Mouse (Mus musculus) mammary gland, adult 2 months (tissue): ENCODE data around the gene Stard3. TPM values are rescaled to one million over a fixed set of nuclear protein-coding genes. Genes with fewer than 3 reads are reported as not detected.

Experiments used
- polyA plus RNA-seq: library from polyadenylated mRNA; depleted of rRNA; stranded (reverse); fragments of >200 nt; gene quantifications from 2 replicates; pipeline ENCODE4 v1.2.3, GENCODE M21; 2012; ENCODE audit warnings: low replicate concordance; rRNA removed

Gene Stard3
- 88.0 and 123 TPM in 2 replicates for polyA plus RNA-seq

DNA sequence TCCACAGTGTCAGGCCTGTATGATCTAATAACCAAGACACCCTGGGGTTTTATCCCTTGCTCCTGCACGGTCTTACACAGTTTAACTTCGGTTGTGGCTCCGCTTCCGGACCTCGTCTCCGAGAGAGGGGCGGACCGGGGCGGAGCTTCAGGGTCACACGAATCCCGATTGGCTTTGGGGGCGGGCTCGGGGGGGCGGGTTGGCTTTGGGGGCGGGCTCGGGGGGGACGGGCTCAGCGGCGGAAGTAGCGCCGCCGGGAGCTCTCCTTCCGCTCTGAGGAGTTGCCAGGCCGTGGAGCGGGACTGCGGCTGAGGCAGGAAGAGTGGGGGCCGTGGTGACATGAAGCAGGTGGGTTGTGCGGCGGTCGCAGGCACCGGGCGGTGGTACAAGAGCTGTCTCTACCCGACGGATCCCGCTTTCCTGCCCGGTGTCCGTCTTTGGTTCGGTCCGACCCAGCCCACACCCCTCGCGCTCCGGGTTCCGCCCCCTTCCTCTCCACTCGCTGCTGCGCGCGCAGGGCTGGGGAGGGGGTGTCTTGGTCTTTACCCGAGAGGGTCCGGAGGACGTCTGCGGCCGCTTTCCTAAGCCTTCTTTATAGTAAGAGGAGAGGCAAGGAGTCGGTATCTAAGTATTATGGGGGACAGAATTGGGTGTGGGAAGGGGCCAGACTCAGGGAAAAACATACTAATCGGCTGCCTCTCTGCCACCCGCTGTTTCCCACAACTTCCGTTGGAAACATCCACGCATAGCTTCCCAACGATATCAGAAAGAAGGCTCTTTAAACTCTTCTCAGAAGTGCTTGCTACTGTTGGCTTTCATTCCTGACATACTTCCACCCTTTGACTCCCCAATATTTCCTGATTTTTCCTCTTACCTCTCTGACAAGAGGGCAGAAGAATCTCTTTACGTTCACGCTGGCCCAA is at the start of gene Stard3:
TSS of gene Stard3 (plus strand) at position 208 of the 923 bp plus-strand sequence.

DNA sequence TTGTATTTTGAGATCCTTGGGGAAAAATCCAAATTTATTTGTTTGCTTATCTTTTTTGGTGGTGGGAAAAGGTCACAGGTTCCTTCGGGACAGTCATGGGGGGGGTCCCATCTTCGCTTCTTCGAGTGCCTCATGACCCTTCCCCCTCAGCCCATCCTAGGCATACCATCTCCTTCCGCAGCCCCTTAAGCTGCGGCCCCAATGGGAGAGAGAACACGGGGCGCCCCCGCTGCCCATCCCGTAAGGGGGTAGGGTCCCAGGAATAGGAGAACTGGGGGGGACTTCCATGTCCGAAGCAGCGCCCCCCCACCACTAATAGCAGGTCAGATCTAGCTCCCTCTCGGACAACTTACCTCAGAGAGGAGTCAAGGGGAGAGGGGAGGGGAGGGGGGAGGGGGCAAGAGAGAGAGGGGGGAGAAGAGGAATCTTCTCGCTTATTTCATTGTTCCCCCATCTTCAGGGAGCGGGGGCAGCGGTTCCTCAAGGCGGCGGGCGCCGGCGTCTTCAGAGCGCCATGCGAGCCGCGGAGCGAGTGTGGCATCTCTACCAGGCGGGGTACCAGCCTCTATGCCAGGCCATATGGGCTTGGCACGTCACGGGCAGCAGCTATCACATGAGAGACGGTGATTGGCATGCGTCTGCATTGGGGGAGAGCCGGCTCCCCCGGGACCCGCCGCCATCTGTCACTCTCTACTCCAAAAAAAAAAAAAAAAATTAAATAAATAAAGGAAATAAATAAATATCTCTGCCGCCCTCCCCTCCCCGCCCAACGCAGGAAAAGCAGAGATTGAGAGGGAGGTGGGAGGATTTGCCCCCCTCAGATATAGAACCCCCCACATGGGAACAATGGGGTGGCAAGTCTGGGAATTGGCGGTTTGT is 28.8 kb upstream of the Stard3 start, which contains the start of gene Neurod2:
TSS of gene Neurod2 (minus strand) at position 568 of the 879 bp plus-strand sequence.

DNA sequence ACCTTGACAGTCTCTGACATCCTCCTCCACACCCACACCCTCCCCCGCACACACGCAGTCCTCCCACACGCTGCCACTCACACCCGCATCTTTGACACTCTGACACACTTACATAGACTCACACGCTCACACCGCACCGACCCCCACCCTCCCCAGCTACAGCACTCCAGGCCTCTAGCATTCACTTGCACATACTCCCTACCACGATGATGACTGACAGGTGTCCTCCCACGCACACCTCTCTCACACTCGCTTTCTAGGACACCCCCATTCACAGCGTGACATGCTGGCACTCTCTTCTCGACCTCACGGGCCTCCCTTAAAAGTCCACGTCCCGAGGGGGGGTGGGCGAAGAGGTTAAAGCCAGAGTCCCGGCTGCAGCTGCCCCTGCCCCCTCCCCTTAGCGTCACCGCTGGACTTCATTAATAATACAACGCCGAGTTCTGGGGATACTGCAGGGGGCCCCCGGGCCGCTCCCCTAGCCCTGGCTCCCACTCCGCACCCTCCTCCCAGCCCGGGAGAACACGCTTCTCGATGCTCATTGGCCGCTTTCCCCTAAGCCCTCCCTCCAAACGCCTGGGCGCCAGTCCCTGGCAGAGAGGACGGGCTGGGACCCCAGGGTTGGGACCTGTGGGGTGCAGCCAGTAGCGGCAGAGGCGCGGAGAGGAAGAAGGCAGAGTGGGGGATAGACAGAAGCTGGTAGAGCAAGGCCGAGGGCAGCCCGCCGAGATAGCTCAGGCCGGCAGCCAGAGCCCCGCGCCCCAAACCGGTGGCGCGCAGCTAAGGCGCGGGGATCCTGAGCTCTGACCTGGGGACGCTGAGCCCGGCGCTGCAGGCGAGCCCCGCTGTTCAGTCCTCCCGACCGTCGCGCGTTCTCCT is 9.8 kb upstream of the Stard3 start, which contains the start of gene Ppp1r1b:
TSS of gene Ppp1r1b (plus strand) at position 322 of the 879 bp plus-strand sequence.

GRCm38 (mm10) chr11:98383261-98384030 is 25.3 kb downstream of the Stard3 start, which contains the start of gene Tcap:
Gene Tcap (plus strand): TSS chr11:98383811.

GRCm38 (mm10) chr11:98385638-98386585 is 27.7 kb downstream of the Stard3 start, which contains the start of gene Pnmt:
Gene Pnmt (plus strand): TSS chr11:98386450.

DNA sequence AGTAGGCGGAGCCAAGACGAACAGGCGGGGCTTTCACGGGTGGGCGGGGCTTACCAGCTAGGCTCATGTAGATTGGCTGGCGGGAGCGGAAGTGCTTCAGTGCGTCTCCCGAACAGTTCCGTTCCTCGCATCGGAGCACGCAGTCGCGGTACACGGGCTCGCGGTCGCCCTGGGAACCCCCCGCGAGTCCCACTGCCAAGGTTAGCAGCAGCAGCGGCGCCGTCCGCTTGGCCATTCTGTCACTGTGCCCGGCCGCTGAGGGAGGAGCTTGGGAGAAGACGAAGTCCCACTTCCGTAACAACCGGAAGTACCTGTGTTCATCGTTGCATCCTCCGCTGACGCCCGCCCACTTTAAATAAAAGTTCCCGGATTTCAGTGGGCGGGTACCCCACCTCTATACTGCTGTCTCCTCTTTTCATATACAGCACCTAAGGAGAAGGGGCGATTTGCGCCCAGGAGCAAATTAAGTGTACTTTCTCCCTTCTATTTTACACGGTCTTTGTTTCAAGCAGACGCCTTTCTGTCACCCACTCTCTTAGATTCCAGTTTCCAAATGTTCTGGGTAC is 42.1 kb downstream of the Stard3 start, which contains the start of gene Pgap3:
TSS of gene Pgap3 (minus strand) at position 330 of the 566 bp plus-strand sequence.

GRCm38 (mm10) chr11:98412273-98412796 is 54.2 kb downstream of the Stard3 start, which contains the start of gene Erbb2:
Gene Erbb2 (plus strand): TSS chr11:98412470.

Other genes with a start within 250 kb of the Stard3 start
- gene Fbxl20, start 208.0 kb upstream of the Stard3 start, polyA plus RNA-seq, result 26.5 and 27.7 TPM in 2 replicates
- 9.8 and 16.1 TPM in 2 replicates for gene Med1, start 165.1 kb upstream of the Stard3 start, polyA plus RNA-seq
- gene Cdk12, start 155.3 kb upstream of the Stard3 start, polyA plus RNA-seq, result 12.6 and 17.2 TPM in 2 replicates
- not detected in 2 replicates for gene Neurod2, start 28.7 kb upstream of the Stard3 start, polyA plus RNA-seq
- gene Ppp1r1b, start 10.0 kb upstream of the Stard3 start, polyA plus RNA-seq, result 1.8 and 2.0 TPM in 2 replicates
- 0.53 and 504 TPM in 2 replicates for gene Tcap, start 25.4 kb downstream of the Stard3 start, polyA plus RNA-seq
- 0.20 TPM in 1 of 2 replicates, not detected in the other for gene Pnmt, start 28.1 kb downstream of the Stard3 start, polyA plus RNA-seq
- 21.3 and 24.6 TPM in 2 replicates for gene Pgap3, start 42.1 kb downstream of the Stard3 start, polyA plus RNA-seq
- 22.4 and 29.5 TPM in 2 replicates for gene Erbb2, start 54.1 kb downstream of the Stard3 start, polyA plus RNA-seq
- 48.3 and 68.1 TPM in 2 replicates for gene Mien1, start 80.6 kb downstream of the Stard3 start, polyA plus RNA-seq
- gene Grb7, start 88.0 kb downstream of the Stard3 start, polyA plus RNA-seq, result 29.3 and 38.8 TPM in 2 replicates
- gene Ikzf3, start 187.7 kb downstream of the Stard3 start, polyA plus RNA-seq, result 19.7 and 38.8 TPM in 2 replicates
- gene Zpbp2, start 192.7 kb downstream of the Stard3 start, polyA plus RNA-seq, result 0.43 and 0.88 TPM in 2 replicates
- gene Ormdl3, start 229.0 kb downstream of the Stard3 start, polyA plus RNA-seq, result 218 and 235 TPM in 2 replicates
- not detected in 2 replicates for gene Lrrc3c, start 239.9 kb downstream of the Stard3 start, polyA plus RNA-seq